Mouse (Mus musculus) midbrain, embryonic 11.5 days (tissue): ENCODE measurements around the gene Pkm. TPM values are rescaled to one million over a fixed set of nuclear protein-coding genes. Genes with fewer than 3 reads are reported as not detected.

ENCODE experiments used
- ATAC-seq: fragments of 200-750 bp; cut with Nextera tagmentation; 2 replicates; pipeline ENCODE4 v1.8.0; 2017; ENCODE audit warnings: moderate TSS enrichment, moderate library complexity; ENCODE audit not compliant: low FRiP score
- DNase-seq: peaks from one replicate; pipeline ENCODE4 v3.0.0; 2015; ENCODE audit warnings: low spot score; ENCODE audit errors: missing footprints
- H3K27ac ChIP-seq: fragments of 300-500 bp; sonication (generic); 2 replicates; pipeline ENCODE4 v1.5.1; 2014; ENCODE audit warnings: low read depth, low read length
- H3K27me3 ChIP-seq: fragments of 300-500 bp; sonication (generic); 2 replicates; pipeline ENCODE4 v1.6.1; 2014; ENCODE audit warnings: mild to moderate bottlenecking, low read length, moderate library complexity, mixed read lengths; ENCODE audit not compliant: control insufficient read depth, insufficient read depth
- H3K36me3 ChIP-seq: fragments of 300-500 bp; sonication (generic); 2 replicates; pipeline ENCODE4 v1.6.1; 2014; ENCODE audit warnings: mild to moderate bottlenecking, low read length, moderate library complexity, mixed read lengths; ENCODE audit not compliant: control insufficient read depth, insufficient read depth
- H3K4me1 ChIP-seq: fragments of 300-500 bp; sonication (generic); 2 replicates; pipeline ENCODE4 v1.6.1; 2014; ENCODE audit warnings: low read length; ENCODE audit not compliant: control insufficient read depth, insufficient read depth
- H3K4me2 ChIP-seq: fragments of 300-500 bp; sonication (generic); 2 replicates; pipeline ENCODE4 v1.6.1; 2014; ENCODE audit warnings: mild to moderate bottlenecking, moderate library complexity
- H3K4me3 ChIP-seq: fragments of 300-500 bp; sonication (generic); 2 replicates; pipeline ENCODE4 v1.5.1; 2014; ENCODE audit warnings: low read depth, low read length
- H3K9ac ChIP-seq: fragments of 300-500 bp; sonication (generic); 2 replicates; pipeline ENCODE4 v1.6.1; 2014; ENCODE audit warnings: low read length
- H3K9me3 ChIP-seq: fragments of 300-500 bp; sonication (generic); 2 replicates; pipeline ENCODE4 v1.6.1; 2016; ENCODE audit warnings: low read length; ENCODE audit not compliant: control insufficient read depth
- WGBS: fragments of 180-500 bp; shearing (Covaris S2); extraction: QIAGEN DNeasy Blood & Tissue Kit; methylation state at CpG from one replicate; pipeline ENCODE4 v1.1.7; 2014; 5-methylcytosine and 5-hydroxymethylcytosine counted together
- polyA plus RNA-seq: library from polyadenylated mRNA; unstranded; fragments of >200 nt; fragmentation: Nextera tagmentation; extraction: Ambion mirVana; gene quantifications from 2 replicates; pipeline ENCODE4 v1.2.1, GENCODE M21; 2014

The Pkm gene
- polyA plus RNA-seq, 1 experiment from 2014 or later, result 2,059 TPM

DNA sequence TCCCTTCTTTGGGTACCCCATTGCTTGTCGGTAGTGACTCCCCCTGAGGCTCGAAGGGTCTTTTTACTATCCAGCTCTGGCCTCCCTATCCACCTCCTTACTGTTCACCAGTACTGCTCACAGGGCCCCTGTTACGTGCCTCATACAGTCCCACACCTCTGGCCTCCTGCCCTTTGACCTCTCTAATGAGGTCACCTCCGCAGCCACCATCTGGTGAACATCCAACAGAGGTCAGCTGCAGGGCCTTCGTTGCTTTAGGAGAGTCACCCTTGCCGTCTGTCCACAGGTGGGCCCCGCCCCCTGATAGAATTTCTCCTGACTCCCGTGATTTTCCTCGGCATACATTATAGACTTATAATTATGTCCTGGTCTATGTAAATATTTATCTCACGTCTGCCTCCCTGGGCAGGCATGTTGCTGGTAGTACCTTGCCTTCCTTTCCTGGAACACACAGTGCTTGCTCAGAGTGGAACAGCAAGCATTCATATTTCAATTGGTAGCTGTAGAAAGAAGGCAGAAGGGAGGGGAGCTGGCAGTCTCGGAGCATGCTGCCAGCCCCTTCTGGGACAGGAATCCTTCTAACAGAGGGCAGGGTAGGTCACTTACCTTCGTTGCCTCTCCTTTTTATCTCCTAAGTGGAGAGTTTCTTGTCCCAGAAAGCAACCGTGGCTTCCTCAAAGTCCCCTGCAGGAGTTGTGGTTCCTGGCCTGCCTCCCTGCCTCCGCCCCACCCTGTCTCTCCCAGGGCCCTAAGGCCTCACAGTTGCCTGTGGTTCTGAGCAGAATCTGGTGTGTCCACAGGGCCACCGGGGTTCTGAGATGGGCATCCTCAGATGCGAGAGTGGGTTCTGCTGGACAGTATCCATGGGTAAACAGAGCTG lies 38.6 kb downstream of the Pkm start:
- no peak for DNase-seq
- H3K36me3 ChIP-seq, result no peaks in the 10 kb centered on the region
- no peak overlapping the region for H3K4me3 ChIP-seq
- H3K27me3 ChIP-seq, result peaks cover 2% of the 10 kb centered on the region; the same call in 1 of the 2 replicates
- H3K9ac ChIP-seq, result no peak overlapping the region
- H3K4me2 ChIP-seq, result no peak overlapping the region
- H3K4me1 ChIP-seq, result no peaks in the 10 kb centered on the region
- H3K27ac ChIP-seq, result no peak overlapping the region
- WGBS, result 68% methylated on average over 16 of the region's 16 CpGs
- no peak for ATAC-seq
- H3K9me3 ChIP-seq, result no peaks in the 10 kb centered on the region

DNA sequence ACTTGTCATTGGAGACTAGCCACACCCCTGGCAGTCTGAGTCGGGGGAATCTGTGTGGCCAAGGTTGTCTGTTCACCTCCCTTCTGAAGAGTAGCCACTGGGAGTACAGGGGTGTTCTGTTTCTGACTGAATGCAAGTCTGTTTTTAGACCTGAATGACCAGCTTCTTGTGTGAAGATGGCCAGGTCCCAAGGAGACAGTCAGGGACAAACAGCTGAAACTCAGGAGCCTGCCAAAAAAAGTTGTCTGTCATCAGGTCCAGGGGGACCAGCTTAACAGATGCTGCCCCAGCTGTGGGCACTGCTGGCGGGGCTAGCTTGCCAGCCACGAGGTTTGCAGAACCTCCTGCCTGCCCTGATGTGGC lies 39.3 kb downstream of the Pkm start:
- 43% methylated on average over 3 of the region's 3 CpGs for WGBS
- Histone ChIP-seq H3K9ac (no peak overlapping the region), H3K4me3 (no peak overlapping the region)

DNA sequence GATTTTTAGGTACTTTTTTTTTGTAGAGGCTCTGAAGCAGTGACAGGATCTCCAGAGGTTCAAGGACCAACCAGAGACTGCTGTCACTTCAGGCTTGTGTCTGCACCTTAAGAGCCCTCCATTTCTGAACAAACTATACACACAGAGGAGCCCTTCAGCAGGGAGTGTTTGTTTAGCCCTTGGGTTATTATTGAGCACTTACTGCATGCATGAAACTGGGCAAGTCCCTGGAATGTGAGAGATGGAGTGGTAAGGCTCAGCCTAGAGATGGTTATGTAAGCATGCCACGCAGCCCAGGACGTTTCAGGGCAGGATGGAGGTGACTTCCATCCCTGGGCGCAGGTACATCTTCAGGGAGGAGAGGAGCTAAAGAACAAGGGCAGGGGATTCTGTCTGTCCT lies 40.2 kb downstream of the Pkm start:
- DNase-seq (no peak), ATAC-seq (no peak)
- Histone ChIP-seq H3K9ac (no peak overlapping the region), H3K27me3 (peaks cover 2% of the 10 kb centered on the region; the same call in 1 of the 2 replicates), H3K4me2 (no peak overlapping the region), H3K4me3 (no peak overlapping the region), H3K4me1 (no peaks in the 10 kb centered on the region), H3K36me3 (no peaks in the 10 kb centered on the region), H3K9me3 (no peaks in the 10 kb centered on the region), H3K27ac (no peak overlapping the region)
- 80% methylated on average over 3 of the region's 3 CpGs for WGBS

More for the DNA sequence above, 39.3 kb downstream of the Pkm start:
- H3K4me2 ChIP-seq, result no peak overlapping the region
- H3K9me3 ChIP-seq, result no peaks in the 10 kb centered on the region
- peaks cover 2% of the 10 kb centered on the region; the same call in 1 of the 2 replicates for H3K27me3 ChIP-seq
- no peaks in the 10 kb centered on the region for H3K4me1 ChIP-seq
- H3K36me3 ChIP-seq, result no peaks in the 10 kb centered on the region
- no peak overlapping the region for H3K27ac ChIP-seq
- ATAC-seq (no peak), DNase-seq (no peak)

DNA sequence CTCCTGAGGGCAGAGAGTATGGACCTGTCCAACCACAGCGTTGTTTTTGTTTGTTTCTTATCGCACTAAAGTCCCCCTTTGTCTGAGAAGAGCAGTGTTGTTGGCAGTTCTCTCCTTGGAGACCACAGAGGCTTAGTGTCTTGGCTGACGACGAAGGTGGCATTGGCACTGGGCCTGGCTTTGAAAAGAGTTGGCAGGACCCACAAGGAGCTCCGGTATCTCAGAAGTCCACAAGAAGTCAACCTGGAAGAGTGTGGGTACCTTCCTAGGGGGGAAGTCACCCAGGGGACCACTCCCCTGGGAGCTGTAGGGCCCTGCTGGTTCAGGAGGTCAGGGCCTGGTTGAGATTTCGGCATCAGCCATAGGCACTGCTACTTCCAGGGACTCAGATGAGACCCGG lies 44.9 kb downstream of the Pkm start:
- Histone ChIP-seq H3K36me3 (no peaks in the 10 kb centered on the region), H3K27ac (no peak overlapping the region), H3K9ac (no peak overlapping the region), H3K4me3 (no peak overlapping the region), H3K27me3 (no peaks in the 10 kb centered on the region), H3K9me3 (no peaks in the 10 kb centered on the region), H3K4me2 (no peak overlapping the region), H3K4me1 (no peaks in the 10 kb centered on the region)
- ATAC-seq (no peak), DNase-seq (no peak)
- 87% methylated on average over 7 of the region's 7 CpGs for WGBS

DNA sequence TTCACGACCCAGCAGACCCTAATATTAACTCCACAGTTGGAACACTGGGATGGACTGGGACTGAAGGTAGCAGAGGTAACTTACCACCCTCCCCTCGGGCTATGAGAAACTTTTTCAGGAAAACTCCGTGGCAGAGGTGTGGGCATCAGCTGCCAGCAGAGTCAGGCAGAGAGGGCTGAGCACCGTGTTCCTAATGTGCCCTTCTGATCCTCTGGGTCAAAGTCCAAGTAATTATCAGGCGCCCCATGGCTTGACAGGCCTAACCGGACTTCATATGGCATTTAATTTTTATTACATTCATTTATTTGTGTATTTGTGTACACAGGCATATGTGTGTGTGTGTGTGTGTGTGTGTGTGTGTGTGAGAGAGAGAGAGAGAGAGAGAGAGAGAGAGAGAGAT lies 46.9 kb downstream of the Pkm start:
- DNase-seq (no peak), ATAC-seq (no peak)
- Histone ChIP-seq H3K4me3 (no peak overlapping the region), H3K27ac (no peak overlapping the region), H3K27me3 (no peaks in the 10 kb centered on the region), H3K9ac (no peak overlapping the region), H3K4me2 (no peak overlapping the region), H3K4me1 (no peaks in the 10 kb centered on the region), H3K36me3 (no peaks in the 10 kb centered on the region), H3K9me3 (no peaks in the 10 kb centered on the region)
- 77% methylated on average over 6 of the region's 6 CpGs for WGBS

DNA sequence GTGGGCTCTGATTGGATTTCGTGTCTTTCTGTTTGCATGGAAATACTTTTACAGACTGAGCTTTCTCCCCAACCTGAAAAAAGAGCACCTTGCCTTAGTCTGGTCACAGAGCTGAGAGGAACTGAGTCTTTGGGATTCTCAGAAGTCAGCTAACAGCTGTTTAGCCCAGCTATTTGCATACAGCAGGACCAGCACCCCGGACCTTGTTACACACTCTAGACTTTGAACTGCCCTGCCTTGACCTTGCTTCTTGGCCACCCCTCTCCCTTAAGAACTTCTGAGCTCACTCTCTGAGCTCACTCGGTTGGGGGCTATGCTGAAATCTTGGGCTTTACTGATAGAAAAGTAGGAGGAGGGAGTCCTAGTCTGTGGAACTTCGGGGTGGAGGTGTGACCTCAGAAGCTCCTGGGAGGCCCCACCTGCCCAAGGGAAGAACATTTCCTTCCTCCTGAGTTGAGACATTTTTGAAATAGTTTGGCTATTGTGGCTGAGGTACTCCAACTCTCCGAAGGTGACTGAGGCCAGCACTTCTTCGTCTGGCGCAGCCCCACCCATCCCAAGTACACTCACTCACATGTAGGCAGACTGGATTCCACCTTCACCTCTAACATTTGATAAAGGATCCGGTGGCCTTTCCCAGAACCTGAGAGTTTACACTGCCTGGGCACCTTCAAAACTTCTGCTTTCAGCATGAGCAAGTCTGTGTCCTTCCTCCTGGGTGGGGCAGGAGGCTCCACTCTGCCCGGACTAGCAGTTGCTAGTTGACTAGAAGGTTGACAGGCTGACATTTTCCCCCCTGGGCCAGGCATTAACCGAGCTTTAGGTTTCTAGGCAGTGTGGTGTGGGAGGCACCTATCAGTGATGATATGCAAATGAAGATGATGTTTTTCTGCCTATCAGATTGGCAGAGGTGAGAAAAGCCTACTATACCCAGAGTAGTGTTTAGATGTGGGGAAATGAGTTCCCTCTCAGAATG lies 51.0 kb downstream of the Pkm start:
- Histone ChIP-seq H3K36me3 (no peaks in the 10 kb centered on the region), H3K27ac (no peak overlapping the region), H3K4me3 (no peak overlapping the region), H3K4me2 (no peak overlapping the region), H3K9me3 (no peaks in the 10 kb centered on the region), H3K4me1 (no peaks in the 10 kb centered on the region), H3K27me3 (no peaks in the 10 kb centered on the region), H3K9ac (no peak overlapping the region)
- ATAC-seq (no peak), DNase-seq (no peak)
- WGBS, result 63% methylated on average over 10 of the region's 10 CpGs

DNA sequence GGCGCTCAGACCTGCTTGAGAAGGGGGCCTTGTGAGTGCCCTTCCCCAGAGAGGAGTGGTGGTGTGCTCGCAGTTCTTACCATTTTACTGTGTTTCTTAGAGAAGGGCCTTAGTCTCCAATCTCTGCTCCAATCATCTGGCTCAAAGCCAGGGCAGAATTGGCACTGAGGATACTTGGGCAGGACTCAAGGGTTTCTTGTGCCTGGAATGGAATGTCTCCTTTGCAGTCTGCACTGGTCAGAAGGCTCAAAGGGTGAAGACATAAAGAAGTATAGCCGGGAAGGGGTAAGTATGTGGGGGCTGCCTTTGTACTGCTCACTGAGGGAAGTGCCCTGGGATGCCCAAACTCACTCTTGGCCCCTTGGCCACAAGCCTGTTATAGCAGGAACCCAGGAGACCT lies 53.1 kb downstream of the Pkm start:
- H3K4me3 ChIP-seq, result no peak overlapping the region
- no peak overlapping the region for H3K9ac ChIP-seq
- ATAC-seq, result no peak
- H3K27me3 ChIP-seq, result no peaks in the 10 kb centered on the region
- H3K27ac ChIP-seq, result no peak overlapping the region
- WGBS, result 86% methylated on average over 3 of the region's 3 CpGs
- no peak overlapping the region for H3K4me2 ChIP-seq
- no peak for DNase-seq
- H3K4me1 ChIP-seq, result no peaks in the 10 kb centered on the region
- no peaks in the 10 kb centered on the region for H3K9me3 ChIP-seq
- no peaks in the 10 kb centered on the region for H3K36me3 ChIP-seq

DNA sequence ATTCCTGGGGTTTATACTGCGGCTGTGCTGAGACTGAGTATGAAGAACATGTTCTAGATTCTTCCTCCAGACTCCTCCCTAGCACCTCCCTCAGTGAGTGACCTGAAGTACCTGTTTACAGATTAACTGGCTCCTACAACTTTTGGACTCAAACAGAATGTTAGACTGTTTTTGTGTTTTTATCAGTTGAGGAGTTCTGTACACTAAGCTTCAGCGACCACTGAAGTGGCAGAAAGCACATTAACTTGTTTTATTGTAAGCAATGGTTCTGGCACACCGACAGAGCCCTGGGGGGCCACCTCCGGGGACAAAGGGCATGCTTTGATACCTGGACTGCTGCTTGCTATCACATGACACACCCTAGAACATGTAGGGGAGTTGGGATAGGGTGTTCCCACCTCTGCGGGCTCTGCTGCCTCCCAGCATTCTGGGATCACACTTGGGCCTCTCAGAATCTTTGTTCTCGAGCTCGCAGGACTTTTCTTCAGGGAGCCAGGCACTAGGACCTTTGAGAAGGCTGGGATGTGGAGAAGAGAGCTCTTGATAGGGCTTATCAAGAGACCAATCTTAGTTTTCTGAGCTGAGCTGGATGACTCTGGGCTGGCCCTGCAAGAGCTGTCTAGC lies 60.2 kb downstream of the Pkm start:
- H3K36me3 ChIP-seq, result no peaks in the 10 kb centered on the region
- ATAC-seq (no peak), DNase-seq (no peak)
- no peak overlapping the region for H3K9ac ChIP-seq
- no peaks in the 10 kb centered on the region for H3K9me3 ChIP-seq
- no peaks in the 10 kb centered on the region for H3K27me3 ChIP-seq
- H3K4me1 ChIP-seq, result no peaks in the 10 kb centered on the region
- no peak overlapping the region for H3K4me3 ChIP-seq
- 79% methylated on average over 7 of the region's 7 CpGs for WGBS
- H3K27ac ChIP-seq, result no peak overlapping the region
- no peak overlapping the region for H3K4me2 ChIP-seq
